Mouse (Mus musculus) common myeloid progenitor, adult 5-6 weeks (primary cell): Measurements from ENCODE around the gene Gm14325. TPM values are rescaled to one million over a fixed set of nuclear protein-coding genes. Genes with fewer than 3 reads are reported as not detected.
"Not testable (repeated sequence)": the region's sequence is repeated elsewhere in the genome, so short reads cannot be mapped to it uniquely, and the experiment has no call there.

ENCODE experiments used
- ATAC-seq: replicated peaks from 2 replicates; pipeline ENCODE4 v1.8.0; 2016; ENCODE audit warnings: low read depth, mild to moderate bottlenecking, moderate TSS enrichment, inconsistent platforms; ENCODE audit not compliant: poor library complexity, severe bottlenecking
- total RNA-seq: library from RNA; stranded (forward); fragments of 200-1000, 187-1606 nt; gene quantifications from 2 replicates; pipeline ENCODE4 v1.2.3, GENCODE M21; 2017

Gene Gm14325
- 20.0 and 53.2 TPM in 2 replicates for total RNA-seq

DNA sequence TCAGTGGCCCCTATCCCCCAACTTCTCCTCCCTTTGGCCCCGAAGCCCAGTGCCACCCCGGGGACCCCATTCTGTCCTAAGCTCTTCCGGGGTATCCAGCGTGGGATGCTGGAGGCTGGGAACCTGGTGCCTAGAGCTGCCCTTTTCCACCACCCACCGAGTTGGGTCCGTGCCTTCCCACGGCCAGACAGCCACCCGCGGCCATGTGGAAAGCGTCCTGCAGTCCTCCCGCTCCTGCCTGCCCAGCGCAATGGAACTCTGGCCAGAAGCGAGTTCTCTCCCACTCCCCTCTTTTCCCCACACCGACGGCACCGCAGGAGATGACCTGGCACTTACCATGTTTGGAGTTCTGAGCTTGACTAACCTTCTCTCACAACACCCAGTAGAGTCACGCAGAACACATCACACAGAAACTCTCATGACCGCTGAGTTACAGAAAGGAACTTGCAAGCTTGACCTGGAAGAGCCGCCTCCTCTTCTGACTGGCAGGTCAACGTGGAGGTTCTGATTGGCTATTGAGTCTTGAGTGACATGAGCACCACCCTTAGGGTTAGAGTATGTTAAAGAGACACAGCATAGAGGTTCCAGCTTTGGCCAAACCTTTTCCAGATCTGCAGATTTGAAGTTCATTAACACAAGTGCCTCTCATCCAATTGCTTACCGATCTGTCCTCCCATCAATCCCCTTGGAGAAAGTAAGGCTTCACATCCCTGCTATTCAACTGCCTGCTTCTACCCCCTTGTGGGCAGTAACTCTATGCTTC is at the start of gene Gm14325:
Gene Gm14325, minus strand, starts transcription at position 436 of the 763 bp plus-strand sequence.
- peak; percentile 71; the same call in 1 of the 2 replicates for ATAC-seq

DNA sequence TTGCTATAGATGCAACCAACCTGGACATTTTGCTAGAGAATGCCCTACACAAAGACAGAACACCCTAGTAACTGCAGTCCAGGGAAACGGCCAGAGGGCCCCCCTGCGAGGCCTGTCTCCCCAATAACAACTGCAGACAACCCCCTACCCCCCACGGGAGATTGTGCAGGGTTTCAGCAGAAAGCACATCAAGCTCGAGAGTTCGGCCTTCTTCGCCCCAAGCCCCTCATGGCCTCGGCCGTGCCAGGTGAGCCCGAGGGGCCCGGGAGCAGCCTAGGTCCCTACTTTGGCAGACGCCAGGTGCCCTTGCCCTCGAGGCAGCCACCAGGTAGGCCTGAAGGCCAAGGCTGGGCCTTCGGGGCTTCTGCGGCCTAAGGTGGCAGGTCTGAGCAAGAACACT is 47.6 kb upstream of the Gm14325 start:
- not testable (repeated sequence) for ATAC-seq

DNA sequence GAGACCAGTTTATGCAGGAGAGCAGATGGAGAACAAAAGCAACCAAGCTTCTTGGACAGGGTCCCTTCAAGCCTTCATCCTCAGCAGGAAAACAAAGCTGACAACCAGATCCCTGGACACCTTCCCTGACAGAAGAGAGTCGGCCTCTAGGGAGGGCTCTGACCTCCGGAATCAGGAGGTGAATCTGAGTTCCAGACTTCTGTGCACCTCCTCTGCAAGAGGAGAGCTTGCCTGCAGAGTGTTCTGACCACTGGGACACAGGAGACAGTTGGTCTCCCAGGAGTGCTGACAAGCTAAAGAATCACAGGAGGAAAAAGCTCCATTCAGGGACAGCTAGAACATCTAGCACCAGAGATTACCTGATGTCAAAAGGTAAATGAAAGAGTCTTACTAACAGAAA is 22.1 kb upstream of the Gm14325 start:
- ATAC-seq = not testable (repeated sequence)

DNA sequence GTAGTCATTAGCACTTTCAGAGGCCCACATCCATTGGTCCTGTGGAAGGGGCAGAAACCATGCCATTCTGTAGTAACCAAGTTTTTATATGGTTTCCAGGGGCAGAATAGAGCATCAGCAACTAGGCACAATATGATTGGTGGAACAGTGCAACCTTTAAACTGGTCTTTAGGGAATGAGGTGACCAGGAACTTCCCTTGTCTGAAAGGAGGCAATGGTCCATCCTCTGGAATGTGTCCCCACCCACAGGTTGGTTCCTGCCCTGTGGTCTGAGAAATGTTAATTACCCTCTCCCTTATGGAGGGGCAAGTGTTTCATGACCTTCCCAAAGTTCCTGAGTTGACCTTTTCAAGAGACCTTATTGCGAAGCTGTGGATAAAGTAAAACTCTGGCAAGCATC is 3.5 kb upstream of the Gm14325 start:
- not testable (repeated sequence) for ATAC-seq

- not testable (repeated sequence) for ATAC-seq
These were observed 3.4 kb downstream of the Gm14325 start for GRCm38 (mm10) chr2:177836756-177837155.

GRCm38 (mm10) chr2:177835733-177836536 is 4.2 kb downstream of the Gm14325 start:
- ATAC-seq = not testable (repeated sequence)

- not testable (repeated sequence) for ATAC-seq
These were observed 18.2 kb downstream of the Gm14325 start for GRCm38 (mm10) chr2:177821952-177822351.

DNA sequence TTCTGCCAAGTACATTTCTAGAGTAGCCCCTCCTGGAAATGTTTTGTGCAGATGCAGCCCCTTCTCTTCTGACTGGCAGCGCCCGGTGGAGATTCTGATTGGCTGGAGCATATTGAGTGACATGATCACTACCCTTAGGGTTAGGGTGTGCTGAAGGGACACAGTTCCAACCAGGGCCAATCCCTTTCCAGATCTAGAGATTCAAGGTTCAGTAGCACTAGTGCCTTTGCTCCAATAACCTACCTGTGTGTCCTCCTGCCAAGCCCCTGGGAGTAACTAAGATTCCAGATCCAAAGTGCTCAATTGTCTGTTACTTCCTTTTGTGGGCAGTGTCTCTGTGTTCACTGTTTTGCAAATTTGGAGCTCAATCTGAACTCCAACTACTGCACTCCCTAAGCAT is 34.0 kb downstream of the Gm14325 start:
- not testable (repeated sequence) for ATAC-seq

- ATAC-seq = not testable (repeated sequence)
These were observed 52.8 kb downstream of the Gm14325 start for GRCm38 (mm10) chr2:177787351-177787750.

Other genes starting within 250 kb of the Gm14325 start
- 5.3 and 8.5 TPM in 2 replicates for gene Gm14322, start 81.0 kb downstream of the Gm14325 start, total RNA-seq
- not detected in 2 replicates for gene Gm14327, start 56.8 kb upstream of the Gm14325 start, total RNA-seq
- 1.8 and 2.2 TPM in 2 replicates for gene Zfp972, start 85.3 kb upstream of the Gm14325 start, total RNA-seq
- gene Gm14326, start 117.0 kb upstream of the Gm14325 start, total RNA-seq = 14.8 and 23.4 TPM in 2 replicates
- 18.2 and 21.1 TPM in 2 replicates for gene Zfp971, start 182.9 kb upstream of the Gm14325 start, total RNA-seq
- gene Zfp931, start 238.1 kb upstream of the Gm14325 start, total RNA-seq = 17.7 and 32.0 TPM in 2 replicates